Mouse (Mus musculus) heart, postnatal 0 days (tissue): Measurements from ENCODE around the gene Sec61a2. TPM values are rescaled to one million over a fixed set of nuclear protein-coding genes. Genes with fewer than 3 reads are reported as not detected.

ENCODE experiments used
- ATAC-seq: fragments of 200-750 bp; cut with Nextera tagmentation; 2 replicates; pipeline ENCODE4 v1.8.0; 2017; ENCODE audit warnings: low read depth, moderate number of reproducible peaks, moderate library complexity; ENCODE audit not compliant: insufficient read depth
- DNase-seq: peaks from one replicate; pipeline ENCODE4 v3.0.0-alpha.2; 2016; ENCODE audit warnings: low spot score
- H3K27ac ChIP-seq: fragments of 300-500 bp; sonication (generic); 2 replicates; pipeline ENCODE4 v1.5.1; 2014; ENCODE audit warnings: low read depth, mild to moderate bottlenecking
- H3K27me3 ChIP-seq: fragments of 300-500 bp; sonication (generic); 2 replicates; pipeline ENCODE4 v1.6.1; 2014; ENCODE audit warnings: low read length, mixed read lengths; ENCODE audit not compliant: control insufficient read depth, insufficient read depth
- H3K36me3 ChIP-seq: fragments of 300-500 bp; sonication (generic); replicated peaks from 2 replicates; pipeline ENCODE4 v1.6.1; 2014; ENCODE audit warnings: low read length, mixed read lengths; ENCODE audit not compliant: control insufficient read depth, insufficient read depth
- H3K4me1 ChIP-seq: fragments of 300-500 bp; sonication (generic); 2 replicates; pipeline ENCODE4 v1.6.1; 2014; ENCODE audit warnings: antibody characterized with exemption; ENCODE audit not compliant: control insufficient read depth, insufficient read depth
- H3K4me2 ChIP-seq: fragments of 300-500 bp; sonication (generic); 2 replicates; pipeline ENCODE4 v1.6.1; 2014; ENCODE audit warnings: low read depth, mild to moderate bottlenecking, low read length, moderate library complexity
- H3K4me3 ChIP-seq: fragments of 300-500 bp; sonication (generic); 2 replicates; pipeline ENCODE4 v1.5.1; 2014; ENCODE audit warnings: low read depth, low read length
- H3K9ac ChIP-seq: fragments of 300-500 bp; sonication (generic); replicated peaks from 2 replicates; pipeline ENCODE4 v1.6.1; 2014; ENCODE audit warnings: low read depth, low read length, mixed read lengths
- H3K9me3 ChIP-seq: fragments of 300-500 bp; sonication (generic); replicated peaks from 2 replicates; pipeline ENCODE4 v1.6.1; 2016; ENCODE audit warnings: low read length; ENCODE audit not compliant: control insufficient read depth
- CTCF ChIP-seq: IDR thresholded peaks from 2 replicates; pipeline ENCODE4 v1.5.1; 2016; ENCODE audit warnings: antibody characterized with exemption, control low read depth, low read depth
- EP300 ChIP-seq: IDR thresholded peaks from 2 replicates; pipeline ENCODE4 v1.6.1; 2016; ENCODE audit warnings: antibody characterized with exemption, low read depth
- WGBS: fragments of 180-500 bp; shearing (Covaris S2); extraction: QIAGEN DNeasy Blood & Tissue Kit; methylation state at CpG from one replicate; pipeline ENCODE4 v1.1.7; 2014; 5-methylcytosine and 5-hydroxymethylcytosine counted together
- polyA plus RNA-seq: library from polyadenylated mRNA; unstranded; fragments of >200 nt; fragmentation: Nextera tagmentation; extraction: Ambion mirVana; gene quantifications from 2 replicates; pipeline ENCODE4 v1.2.1, GENCODE M21; 2015
- total RNA-seq: library from RNA; depleted of rRNA; stranded (reverse); fragments of >200 nt; gene quantifications from 2 replicates; pipeline ENCODE4 v1.2.3, GENCODE M21; 2014; ENCODE audit warnings: low replicate concordance

Sec61a2 gene
- total and polyA plus RNA-seq, 2 experiments from 2014 or later, result 26.4 to 36.7 TPM

GRCm38 (mm10) chr2:5930291-5931054, 35.2 kb upstream of the Sec61a2 start:
- no peaks in the 10 kb centered on the region for H3K9me3 ChIP-seq
- ATAC-seq, result no peak
- no peak overlapping the region for H3K4me3 ChIP-seq
- no peak overlapping the region for H3K27ac ChIP-seq
- no peak overlapping the region for H3K9ac ChIP-seq
- H3K4me1 ChIP-seq, result no peaks in the 10 kb centered on the region
- H3K4me2 ChIP-seq, result no peak overlapping the region
- WGBS, result 86% methylated on average over 18 of the region's 18 CpGs
- TF ChIP-seq CTCF (no peak), EP300 (no peak)
- no peaks in the 10 kb centered on the region for H3K36me3 ChIP-seq
- no peak for DNase-seq
- H3K27me3 ChIP-seq, result no peaks in the 10 kb centered on the region

GRCm38 (mm10) chr2:5929793-5930192, 34.6 kb upstream of the Sec61a2 start:
- Histone ChIP-seq H3K4me2 (no peak overlapping the region), H3K4me3 (no peak overlapping the region), H3K27me3 (no peaks in the 10 kb centered on the region), H3K27ac (no peak overlapping the region), H3K4me1 (no peaks in the 10 kb centered on the region), H3K9ac (no peak overlapping the region), H3K9me3 (no peaks in the 10 kb centered on the region), H3K36me3 (no peaks in the 10 kb centered on the region)
- ATAC-seq (no peak), DNase-seq (no peak)
- 88% methylated on average over 5 of the region's 5 CpGs for WGBS
- TF ChIP-seq CTCF, result no peak
- TF ChIP-seq EP300, result no peak

- TF ChIP-seq EP300 (no peak), CTCF (no peak)
- Histone ChIP-seq H3K4me2 (no peak overlapping the region), H3K4me3 (no peak overlapping the region), H3K4me1 (no peaks in the 10 kb centered on the region), H3K36me3 (no peaks in the 10 kb centered on the region), H3K9ac (no peak overlapping the region), H3K27ac (no peak overlapping the region), H3K9me3 (no peaks in the 10 kb centered on the region), H3K27me3 (no peaks in the 10 kb centered on the region)
- DNase-seq (no peak), ATAC-seq (no peak)
- 86% methylated on average over 5 of the region's 5 CpGs for WGBS
Observed at GRCm38 (mm10) chr2:5927481-5927880, 32.2 kb upstream of the Sec61a2 start.

GRCm38 (mm10) chr2:5923786-5924185, 28.6 kb upstream of the Sec61a2 start:
- no peaks in the 10 kb centered on the region for H3K4me1 ChIP-seq
- TF ChIP-seq EP300 (no peak), CTCF (no peak)
- H3K4me3 ChIP-seq, result no peak overlapping the region
- WGBS, result 72% methylated on average over 9 of the region's 9 CpGs
- H3K27ac ChIP-seq, result no peak overlapping the region
- no peak overlapping the region for H3K4me2 ChIP-seq
- DNase-seq (no peak), ATAC-seq (no peak)
- H3K9ac ChIP-seq, result no peak overlapping the region
- H3K27me3 ChIP-seq, result no peaks in the 10 kb centered on the region
- no peaks in the 10 kb centered on the region for H3K9me3 ChIP-seq
- 0 out of 2 replicates have a peak, but pooled peaks cover 3% of the 10 kb centered on the region for H3K36me3 ChIP-seq

DNA sequence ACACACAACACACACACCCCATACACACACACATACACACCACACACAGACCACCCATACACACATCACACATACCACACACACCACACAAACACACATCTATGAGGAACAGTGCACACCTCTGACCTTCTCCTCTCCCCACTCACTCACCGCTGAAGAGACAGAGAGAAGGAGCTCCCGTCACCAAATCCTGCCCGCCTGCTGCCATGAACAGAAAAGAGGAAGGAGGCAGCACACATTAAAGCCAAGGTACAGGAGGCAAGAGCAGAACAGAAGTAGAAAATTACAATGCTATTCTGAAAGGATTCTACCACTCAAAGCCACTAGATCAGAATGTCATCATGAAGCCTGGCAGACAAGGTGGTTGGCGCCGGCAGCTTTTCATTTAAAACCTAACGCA, 27.6 kb upstream of the Sec61a2 start:
- no peak for DNase-seq
- TF ChIP-seq CTCF (no peak), EP300 (no peak)
- Histone ChIP-seq H3K9me3 (no peaks in the 10 kb centered on the region), H3K36me3 (0 out of 2 replicates have a peak, but pooled peaks cover 3% of the 10 kb centered on the region), H3K27me3 (no peaks in the 10 kb centered on the region), H3K4me2 (no peak overlapping the region), H3K4me3 (no peak overlapping the region), H3K27ac (no peak overlapping the region), H3K4me1 (no peaks in the 10 kb centered on the region), H3K9ac (no peak overlapping the region)
- ATAC-seq, result no peak
- 89% methylated on average over 6 of the region's 6 CpGs for WGBS
